Mouse (Mus musculus): ENCODE results near the gene Amer2. TPM values are rescaled to one million over a fixed set of nuclear protein-coding genes. Genes with fewer than 3 reads are reported as not detected.
"Not testable (repeated sequence)": the region's sequence is repeated elsewhere in the genome, so short reads cannot be mapped to it uniquely, and the experiment has no call there.

Gene Amer2
- 0.15 and 0.18 TPM in 2 replicates for polyA plus RNA-seq (2012; rRNA removed)

GRCm38 (mm10) chr14:60372821-60373309 lies at the start of gene Amer2:
Gene Amer2, plus strand, starts transcription at chr14:60373259.
- DNase-seq (ENCODE audit: low read depth), result no peak

GRCm38 (mm10) chr14:60340001-60340400 lies 33.1 kb upstream of the Amer2 start:
- DNase-seq (ENCODE audit: low read depth), result not testable (repeated sequence)

GRCm38 (mm10) chr14:60340570-60340969 lies 32.5 kb upstream of the Amer2 start:
- no peak for DNase-seq (ENCODE audit: low read depth)

GRCm38 (mm10) chr14:60345326-60345876 lies 27.7 kb upstream of the Amer2 start:
- no peak for DNase-seq (ENCODE audit: low read depth)

- DNase-seq (ENCODE audit: low read depth), result no peak
Measured at GRCm38 (mm10) chr14:60358347-60358746, 14.7 kb upstream of the Amer2 start.

GRCm38 (mm10) chr14:60361380-60362212 lies 11.5 kb upstream of the Amer2 start:
- no peak for DNase-seq (ENCODE audit: low read depth)

- DNase-seq (ENCODE audit: low read depth), result no peak
Measured at GRCm38 (mm10) chr14:60366729-60367128, 6.3 kb upstream of the Amer2 start.

- no peak for DNase-seq (ENCODE audit: low read depth)
Measured at GRCm38 (mm10) chr14:60368769-60369666, 4.0 kb upstream of the Amer2 start.

GRCm38 (mm10) chr14:60369667-60370315 lies 3.3 kb upstream of the Amer2 start:
- no peak for DNase-seq (ENCODE audit: low read depth)

- DNase-seq (ENCODE audit: low read depth), result no peak
Measured at GRCm38 (mm10) chr14:60377107-60377506, 4.0 kb downstream of the Amer2 start.

GRCm38 (mm10) chr14:60377546-60377945 lies 4.5 kb downstream of the Amer2 start:
- no peak for DNase-seq (ENCODE audit: low read depth)

GRCm38 (mm10) chr14:60378057-60378565 lies 5.1 kb downstream of the Amer2 start:
- no peak for DNase-seq (ENCODE audit: low read depth)

GRCm38 (mm10) chr14:60378566-60379322 lies 5.7 kb downstream of the Amer2 start:
- no peak for DNase-seq (ENCODE audit: low read depth)

GRCm38 (mm10) chr14:60379323-60379957 lies 6.4 kb downstream of the Amer2 start:
- no peak for DNase-seq (ENCODE audit: low read depth)

GRCm38 (mm10) chr14:60379958-60380330 lies 6.9 kb downstream of the Amer2 start:
- no peak for DNase-seq (ENCODE audit: low read depth)

- DNase-seq (ENCODE audit: low read depth), result no peak
Measured at GRCm38 (mm10) chr14:60381671-60382070, 8.6 kb downstream of the Amer2 start.

- no peak for DNase-seq (ENCODE audit: low read depth)
Measured at GRCm38 (mm10) chr14:60383816-60384215, 10.8 kb downstream of the Amer2 start.

GRCm38 (mm10) chr14:60384269-60384668 lies 11.2 kb downstream of the Amer2 start:
- DNase-seq (ENCODE audit: low read depth), result no peak

- no peak for DNase-seq (ENCODE audit: low read depth)
Measured at GRCm38 (mm10) chr14:60385079-60385643, 12.1 kb downstream of the Amer2 start.

Measured in gonadal fat pad, adult 2 months (tissue).